Mouse (Mus musculus) skeletal muscle tissue, adult 2 months (tissue): ENCODE data around the gene Chd3.
A peak's percentile ranks its signal among the peaks of the same experiment; 100 is the strongest.
"Not testable (repeated sequence)": the region's sequence is repeated elsewhere in the genome, so short reads cannot be mapped to it uniquely, and the experiment has no call there.

ENCODE experiments used
- DNase-seq: peaks from one replicate; pipeline ENCODE4 v3.0.0-alpha.2; 2012; ENCODE audit warnings: low read depth, low spot score

The Chd3 gene

DNA sequence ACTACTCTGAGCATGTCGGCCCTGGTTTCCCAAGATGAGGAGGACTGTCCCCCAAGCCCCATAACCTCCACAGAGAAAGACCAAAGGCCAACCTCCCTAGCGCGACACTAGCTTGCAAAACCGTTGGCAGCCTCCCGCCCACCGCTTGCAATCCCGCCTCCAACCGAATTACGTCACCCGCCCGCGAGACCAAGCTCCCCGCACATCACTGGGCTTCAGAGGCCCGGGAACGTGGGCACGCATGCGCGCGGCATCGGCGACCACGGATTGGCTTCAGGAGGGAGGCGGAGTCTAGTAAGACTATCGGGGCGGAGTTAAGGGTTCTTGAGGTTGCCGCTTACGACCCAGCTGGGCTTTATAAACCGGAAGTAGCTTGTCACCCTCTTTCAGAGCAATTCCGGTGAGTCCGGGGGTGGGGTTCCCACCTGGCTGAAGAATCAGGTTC, 45.5 kb downstream of the Chd3 start, which contains the start of the genes Cntrob and Trappc1:
TSS of gene Cntrob (minus strand) at position 109 of the 445 bp plus-strand sequence.
TSS of gene Trappc1 (plus strand) at position 314 of the 445 bp plus-strand sequence.
- peak; percentile 99 for DNase-seq

DNA sequence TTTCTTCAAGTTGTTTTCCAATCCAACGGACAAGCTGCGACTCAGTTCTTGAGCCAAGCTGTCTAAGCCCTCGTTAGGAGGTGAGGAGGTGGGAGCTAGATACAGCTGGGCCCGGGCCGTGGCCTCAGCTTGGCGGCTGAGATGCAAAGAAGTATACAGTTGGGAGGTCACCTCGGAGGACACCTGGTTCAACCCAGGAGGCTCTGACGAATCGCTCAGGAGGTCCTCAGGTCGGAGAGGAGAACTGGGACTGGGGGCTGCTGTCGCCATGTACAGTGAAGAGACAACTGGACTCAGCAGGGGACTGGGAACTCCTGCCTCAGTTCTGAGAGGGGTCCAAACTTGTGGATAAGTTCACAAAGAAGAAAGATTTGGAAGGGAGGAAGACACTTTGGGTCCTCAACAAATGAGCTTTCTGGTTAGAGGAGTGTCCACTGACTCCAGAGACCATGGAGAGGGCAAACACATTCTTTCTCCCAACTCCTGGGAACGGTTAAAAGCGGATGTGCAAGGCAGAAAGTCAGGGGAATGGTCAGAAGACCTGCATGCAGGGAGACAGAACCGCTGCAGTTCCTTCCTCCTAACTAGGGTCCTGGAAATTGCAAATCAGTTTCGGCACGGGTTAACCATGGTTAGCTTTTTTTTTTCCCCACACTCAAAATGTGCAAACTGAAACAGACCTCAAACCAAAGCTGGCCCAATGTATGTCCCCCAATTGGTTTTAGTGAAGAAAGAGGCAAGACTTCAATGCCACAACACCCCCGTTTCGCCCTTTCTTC, 46.3 kb downstream of the Chd3 start:
- DNase-seq: no peak

DNA sequence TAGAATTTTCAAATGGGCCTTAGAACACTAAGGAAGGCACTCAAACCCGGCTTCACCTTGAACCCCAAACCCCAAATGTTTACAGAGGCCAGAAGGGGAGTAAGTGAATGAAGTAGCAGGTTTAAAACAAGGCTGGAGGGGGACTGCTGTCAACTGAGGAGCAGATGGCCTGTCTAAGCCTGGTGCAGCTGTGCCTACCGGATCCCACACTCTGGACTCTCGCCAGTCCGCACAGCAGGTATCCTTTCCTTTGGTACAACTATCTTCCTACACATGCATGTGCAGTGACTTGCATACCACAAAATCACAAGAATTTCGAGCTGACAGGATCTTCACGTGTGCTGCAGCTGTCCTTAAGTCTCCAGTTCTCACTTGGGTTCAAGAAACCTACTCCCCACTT, 47.2 kb downstream of the Chd3 start:
- no peak for DNase-seq

DNA sequence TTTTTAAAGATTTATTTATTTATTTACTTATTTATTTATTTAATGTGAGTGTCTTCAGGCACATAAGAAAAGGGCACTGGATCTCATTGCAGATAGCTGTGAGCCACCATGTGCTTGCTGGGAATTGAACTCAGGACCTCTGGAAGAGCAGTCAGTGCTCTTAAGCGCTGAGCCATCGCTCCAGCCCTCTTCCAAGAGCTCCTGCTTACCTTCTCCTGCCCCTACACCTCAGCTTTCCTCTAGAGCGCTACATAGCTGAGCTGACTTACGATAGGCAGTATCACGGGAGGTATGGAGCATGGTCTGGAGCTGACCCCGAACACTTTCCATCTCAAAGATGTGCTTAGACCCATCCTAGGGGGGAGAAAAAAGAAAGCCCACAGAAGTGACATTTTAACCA, 47.6 kb downstream of the Chd3 start:
- no peak for DNase-seq

DNA sequence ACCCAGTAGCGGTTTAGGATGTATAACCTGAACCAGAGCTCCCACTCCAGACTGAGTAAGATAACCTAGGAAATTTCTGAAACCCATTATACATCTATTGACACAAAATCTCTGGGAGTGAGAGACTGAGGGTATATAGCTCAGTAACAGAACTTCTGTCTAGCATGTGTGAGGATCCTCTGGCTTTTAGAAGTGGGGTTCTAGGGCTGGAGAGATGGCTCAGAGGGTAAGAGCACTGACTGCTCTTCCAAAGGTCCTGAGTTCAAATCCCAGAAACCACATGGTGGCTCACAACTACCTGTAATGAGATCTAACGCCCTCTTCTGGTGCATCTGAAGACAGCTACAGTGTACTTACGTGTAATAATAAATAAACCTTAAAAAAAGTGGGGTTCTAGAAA, 51.2 kb downstream of the Chd3 start:
- DNase-seq: not testable (repeated sequence)

DNA sequence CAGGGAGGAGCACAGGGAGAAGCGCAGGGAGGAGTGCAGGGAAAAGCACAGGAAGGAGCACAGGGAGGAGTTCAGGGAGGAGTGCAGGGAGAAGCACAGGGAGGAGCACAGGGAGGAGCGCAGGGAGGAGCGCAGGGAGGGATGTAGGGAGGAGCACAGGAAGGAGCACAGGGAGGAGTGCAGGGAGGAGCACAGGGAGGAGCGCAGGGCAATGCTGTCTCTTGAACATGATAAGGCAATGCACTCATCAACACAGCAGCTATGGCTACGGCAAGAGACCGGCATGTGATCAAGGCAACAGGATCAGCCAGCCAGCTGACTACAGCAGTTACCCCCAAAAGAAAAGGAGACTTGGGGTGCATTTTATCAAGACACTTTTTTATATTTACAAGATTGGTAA, 52.8 kb downstream of the Chd3 start:
- DNase-seq: no peak

DNA sequence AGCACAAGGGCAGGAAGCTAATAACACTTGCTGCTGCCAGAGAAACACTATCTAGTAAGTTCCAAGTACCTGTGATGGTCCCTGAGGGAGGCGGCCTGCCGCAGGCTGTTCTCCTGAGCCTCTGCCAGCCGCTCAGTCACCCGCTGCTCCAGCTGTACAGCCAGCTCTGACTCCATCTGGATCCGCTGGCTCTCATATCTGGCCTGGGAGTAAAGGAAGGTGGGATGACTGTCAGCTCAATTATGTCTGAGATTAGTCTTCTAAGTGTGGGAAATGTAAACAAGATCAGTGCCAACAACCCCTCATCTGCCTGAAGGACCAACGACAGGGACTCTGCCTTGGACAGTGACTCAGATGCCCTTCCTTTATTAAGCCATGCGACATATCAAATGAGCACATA, 57.9 kb downstream of the Chd3 start:
- DNase-seq: no peak

DNA sequence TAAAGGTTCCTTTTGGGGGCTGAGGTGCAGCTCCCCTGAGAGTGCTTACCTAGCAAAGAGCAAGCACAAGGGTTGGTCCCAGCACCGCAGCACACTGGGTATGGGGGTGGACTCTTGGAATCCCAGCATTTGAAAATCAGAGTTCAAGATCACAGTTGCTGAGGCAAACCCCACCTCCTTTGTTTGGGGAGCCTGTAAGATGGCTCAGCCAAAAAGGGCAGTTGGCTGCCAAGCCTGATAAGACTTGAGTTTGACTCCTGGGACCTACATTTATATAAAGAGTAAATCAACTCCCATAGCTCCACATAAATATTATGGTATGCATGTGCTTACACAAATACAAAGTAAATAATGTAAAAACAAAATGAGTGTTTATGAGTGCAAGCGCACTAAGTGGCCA, 63.2 kb downstream of the Chd3 start:
- no peak for DNase-seq

DNA sequence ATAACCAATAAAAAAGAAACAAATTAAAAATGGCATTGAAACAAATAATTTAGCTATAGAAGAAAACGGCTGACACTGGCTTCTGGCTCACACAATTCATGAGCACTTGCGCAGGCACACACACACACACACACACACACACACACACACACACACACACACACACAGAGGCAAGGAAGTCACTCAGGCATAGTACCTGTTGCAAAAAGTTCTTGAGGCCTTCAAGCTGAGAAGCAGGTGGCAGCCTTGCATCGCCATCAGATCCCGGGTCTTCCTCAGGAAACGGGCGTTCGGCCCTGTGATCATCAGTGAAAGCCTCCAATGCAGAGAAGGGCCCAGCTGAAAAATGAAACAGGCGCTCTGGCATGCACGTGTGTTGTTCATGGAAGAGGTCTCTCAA, 63.9 kb downstream of the Chd3 start:
- no peak for DNase-seq

DNA sequence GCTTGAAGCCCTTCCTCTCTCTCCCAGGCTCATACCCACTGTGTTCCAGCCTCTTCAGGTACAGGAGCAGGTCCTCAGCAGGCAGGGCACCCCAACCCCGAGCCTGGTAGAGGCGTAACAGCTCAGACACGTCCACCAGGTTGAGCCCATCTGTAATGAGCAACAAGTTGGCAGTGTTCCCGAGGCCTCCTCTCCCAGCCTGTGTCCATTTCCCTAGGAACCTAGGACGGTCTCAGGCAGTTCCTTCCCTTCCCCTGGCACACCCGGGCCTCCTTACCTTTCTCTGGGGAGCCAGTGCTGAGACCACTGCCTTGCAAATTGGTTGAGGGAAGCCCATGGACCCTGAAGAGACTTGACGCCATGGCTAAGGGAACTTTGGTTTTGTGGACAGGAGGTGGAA, 66.4 kb downstream of the Chd3 start:
- DNase-seq: no peak

DNA sequence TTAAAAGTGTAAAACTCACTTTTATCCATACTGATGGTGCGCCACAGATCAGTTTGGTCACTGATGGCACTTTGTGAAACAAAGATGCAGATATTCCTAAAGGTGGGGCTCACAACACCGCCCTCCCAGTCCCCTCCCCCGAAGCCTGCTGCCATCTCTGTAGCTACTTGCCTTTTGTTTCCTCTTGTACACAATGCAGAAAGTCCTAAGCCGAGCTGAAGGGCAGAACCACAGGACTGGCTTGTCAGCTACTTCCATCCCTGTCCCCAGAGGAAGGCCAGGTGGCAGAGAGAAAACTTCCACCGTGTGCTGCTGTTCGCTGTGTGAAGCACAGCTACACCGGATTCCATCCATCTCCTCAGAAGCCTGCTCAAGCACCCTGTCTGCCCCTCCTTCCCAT, 71.0 kb downstream of the Chd3 start:
- no peak for DNase-seq

DNA sequence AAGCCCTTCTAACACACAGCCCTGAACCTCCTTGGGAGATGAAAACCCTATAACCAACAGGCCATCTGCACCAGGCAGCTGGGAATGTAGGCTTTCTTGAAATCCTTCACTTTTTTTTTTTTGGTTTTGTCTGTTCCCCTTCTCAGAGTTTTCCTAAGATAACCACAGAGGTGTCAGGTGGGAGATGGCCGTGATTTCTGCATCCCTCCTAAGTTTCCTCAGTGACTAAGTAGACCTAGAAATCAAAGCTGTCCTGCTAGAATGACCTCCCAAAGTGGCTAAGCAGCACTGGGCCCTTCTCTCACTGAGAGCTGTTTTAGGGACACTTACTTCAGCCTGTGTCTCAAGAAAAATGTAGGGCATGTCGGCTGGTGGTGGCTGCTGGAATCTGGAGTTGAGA, 71.4 kb downstream of the Chd3 start:
- DNase-seq: no peak

DNA sequence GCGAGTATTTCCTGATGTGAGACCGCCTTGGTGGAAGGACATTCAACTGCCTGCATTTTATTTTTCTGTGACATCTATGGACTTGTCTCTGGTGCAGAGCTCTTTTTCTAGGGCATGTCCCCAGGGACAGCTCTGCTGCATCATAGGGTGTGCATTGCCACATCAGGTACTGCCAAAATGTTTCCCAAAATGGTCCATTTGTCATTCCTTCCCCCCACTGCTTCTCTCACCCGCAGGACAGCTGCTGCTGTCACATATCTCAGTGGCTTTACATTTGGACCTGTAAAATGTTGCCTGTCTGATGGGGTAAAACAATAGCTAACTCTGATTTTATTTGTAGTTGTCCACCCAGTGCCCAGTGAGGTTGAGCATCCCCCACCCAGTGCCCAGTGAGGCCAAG, 73.9 kb downstream of the Chd3 start:
- peak; percentile 28 for DNase-seq
